Mouse (Mus musculus): Measurements from ENCODE around the gene Cryl1. TPM values are rescaled to one million over a fixed set of nuclear protein-coding genes. Genes with fewer than 3 reads are reported as not detected.

The Cryl1 gene
- total RNA-seq, 2 experiments from 2014 or later, result 5.0 to 5.4 TPM

DNA sequence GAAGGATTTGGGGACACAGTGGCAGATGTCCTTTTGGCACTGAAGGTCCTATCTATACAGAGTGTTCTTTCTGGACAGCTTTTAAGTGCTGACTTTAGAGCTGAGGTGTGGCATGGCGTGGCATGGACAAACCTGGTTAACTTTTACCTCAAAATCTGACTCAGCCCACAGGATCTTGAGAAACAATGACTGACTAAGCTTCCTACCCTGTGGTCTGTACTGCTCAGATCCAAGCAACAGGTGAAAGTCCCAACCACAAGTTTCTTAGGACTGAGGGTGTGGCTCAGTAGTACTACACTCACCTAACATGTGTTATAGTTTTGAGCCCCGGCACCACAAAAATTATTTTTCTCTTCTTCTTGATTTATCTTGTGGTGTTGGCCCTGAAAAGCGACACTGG, 130.0 kb downstream of the Cryl1 start:
- intact Hi-C loops (cut with DNase I), result no loop called here
- DNase-seq, result no peak

DNA sequence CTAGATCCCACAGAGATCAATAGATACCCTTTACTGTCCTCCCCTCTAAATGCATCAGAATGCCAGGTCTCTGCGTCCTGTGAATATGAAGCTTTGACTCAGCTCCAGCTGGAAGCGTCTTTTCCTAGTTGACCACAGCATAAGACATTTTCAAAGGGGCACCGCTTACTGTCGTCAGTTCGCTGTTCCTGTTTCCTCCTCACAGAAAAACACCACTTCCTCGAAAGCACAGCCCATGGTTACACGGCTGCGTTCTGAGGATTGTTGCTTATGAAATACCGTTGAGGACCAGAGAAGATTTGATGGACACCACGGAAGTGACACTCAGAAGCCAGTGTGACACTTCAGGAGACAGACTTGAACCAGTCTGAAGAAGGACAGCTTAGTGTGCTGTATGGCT, 134.4 kb downstream of the Cryl1 start:
- intact Hi-C loops (cut with DNase I), result no loop called here
- DNase-seq, result no peak

DNA sequence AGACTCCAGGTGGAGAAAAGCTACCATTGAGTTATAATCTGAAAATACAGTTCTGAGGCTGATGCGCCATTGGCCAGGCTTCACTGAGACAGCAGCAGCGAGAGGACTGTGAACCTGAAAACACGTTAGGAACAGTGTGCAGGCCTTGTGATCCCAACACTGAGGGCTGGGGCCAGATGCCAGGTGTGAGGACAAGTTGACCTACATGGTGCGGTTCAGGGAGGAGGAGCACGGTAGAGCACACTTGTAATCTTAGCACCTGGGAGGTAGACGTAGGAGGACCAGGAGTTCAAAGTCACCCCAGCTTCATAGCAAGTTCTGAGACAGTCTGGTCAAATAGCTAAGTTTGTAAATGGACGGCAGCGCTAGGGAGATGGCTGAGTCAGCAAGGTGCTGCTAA, 139.0 kb downstream of the Cryl1 start:
- no peak for DNase-seq
- intact Hi-C loops (cut with DNase I), result no loop called here

DNA sequence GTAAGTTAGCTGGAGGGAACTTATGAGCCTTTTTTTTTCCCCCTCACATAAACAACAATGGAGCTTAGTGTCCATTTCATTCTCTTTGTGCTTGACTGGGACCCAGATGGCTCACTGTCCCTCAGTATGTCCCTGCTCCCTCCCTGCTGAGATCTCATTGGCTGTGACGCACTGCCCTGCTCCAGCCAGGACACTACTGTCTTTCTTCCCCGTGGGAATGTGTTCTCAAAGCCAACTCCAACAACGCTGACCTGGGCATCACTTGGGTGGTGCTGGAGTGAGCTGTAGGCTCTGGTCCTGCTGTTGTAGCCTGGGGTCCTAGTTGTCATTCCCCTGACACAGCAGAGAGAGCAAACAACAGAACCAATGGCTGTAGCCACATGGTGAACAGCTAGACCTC, 149.7 kb downstream of the Cryl1 start:
- intact Hi-C loops (cut with DNase I), result no loop called here
- DNase-seq, result no peak

DNA sequence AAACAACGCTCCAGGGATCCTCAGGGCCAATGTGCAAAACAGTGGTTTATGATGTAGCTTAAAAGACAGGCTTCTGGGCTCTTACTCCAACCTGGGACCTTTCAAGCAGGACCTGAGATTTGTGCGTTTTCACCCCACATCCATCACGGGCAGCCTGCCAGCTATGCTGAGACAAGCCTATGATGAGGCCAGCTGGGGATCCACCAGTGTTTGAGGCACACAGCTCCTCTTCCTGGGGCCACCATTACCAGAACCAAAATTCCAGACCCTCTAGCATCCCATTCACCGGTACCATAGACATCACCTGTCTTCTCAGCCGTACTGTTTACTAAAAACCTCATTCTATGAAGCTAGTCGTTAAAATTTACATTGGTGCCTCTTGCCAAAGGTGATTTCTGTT, 151.8 kb downstream of the Cryl1 start:
- DNase-seq, result no peak
- intact Hi-C loops (cut with DNase I), result no loop called here

DNA sequence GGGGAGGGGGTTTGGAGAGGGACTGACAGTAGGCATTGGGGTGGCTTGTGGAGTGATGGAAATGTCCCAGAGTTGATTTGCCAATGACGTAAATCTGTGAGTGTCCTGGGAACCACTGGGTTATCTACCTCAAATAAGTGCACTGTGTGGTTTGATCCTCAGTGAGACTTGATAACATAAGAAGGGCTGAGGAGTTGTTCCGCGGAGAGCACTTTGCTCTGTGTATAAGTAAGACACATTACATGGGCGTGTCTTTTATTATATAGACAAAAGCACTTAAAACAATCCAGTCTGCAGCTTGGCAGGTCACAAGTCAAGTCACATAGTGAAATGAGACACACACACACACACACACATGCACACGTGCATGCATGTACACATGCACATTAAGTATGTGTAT, 155.4 kb downstream of the Cryl1 start:
- intact Hi-C loops (cut with DNase I), result no loop called here
- DNase-seq, result no peak

DNA sequence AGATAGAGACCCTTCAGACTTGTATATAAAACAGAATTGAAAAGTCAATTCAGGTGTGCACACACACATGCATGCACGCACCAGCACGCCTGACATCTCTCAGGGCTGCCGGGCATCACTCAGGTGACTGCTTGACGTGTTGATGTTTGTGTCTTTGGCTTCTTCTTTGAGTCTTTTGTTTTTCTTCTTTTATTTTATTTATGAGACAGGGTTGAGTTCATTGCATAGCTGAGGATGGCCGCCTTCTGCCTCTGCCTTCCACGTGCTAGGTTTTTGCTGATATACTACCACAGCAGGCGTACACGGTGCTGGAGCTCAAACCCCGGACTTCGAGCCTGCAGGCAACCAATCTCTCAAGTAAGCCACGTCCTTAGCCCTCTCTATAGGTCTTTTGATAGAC, 163.1 kb downstream of the Cryl1 start:
- intact Hi-C loops (cut with DNase I), result no loop called here
- no peak for DNase-seq

DNA sequence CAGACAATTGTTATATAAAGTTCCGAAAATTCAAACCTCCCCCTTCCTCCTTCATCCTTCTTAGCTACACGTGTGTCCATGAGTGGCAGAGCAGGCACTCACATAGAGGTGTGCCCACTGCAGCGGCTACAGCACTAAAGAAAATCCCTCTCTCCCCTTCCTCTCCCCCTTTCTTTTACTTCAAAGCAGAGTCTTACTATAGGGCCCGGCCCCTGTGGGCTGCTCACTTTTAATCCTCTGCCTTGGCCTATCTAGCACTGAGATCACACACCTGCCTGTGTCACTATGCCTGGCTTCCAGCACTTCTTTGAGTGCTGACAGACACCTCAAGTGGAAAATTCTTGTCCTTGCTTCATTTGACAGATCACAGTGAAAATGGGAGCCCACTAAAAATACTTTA, 163.6 kb downstream of the Cryl1 start:
- DNase-seq, result no peak
- intact Hi-C loops (cut with DNase I), result no loop called here

DNA sequence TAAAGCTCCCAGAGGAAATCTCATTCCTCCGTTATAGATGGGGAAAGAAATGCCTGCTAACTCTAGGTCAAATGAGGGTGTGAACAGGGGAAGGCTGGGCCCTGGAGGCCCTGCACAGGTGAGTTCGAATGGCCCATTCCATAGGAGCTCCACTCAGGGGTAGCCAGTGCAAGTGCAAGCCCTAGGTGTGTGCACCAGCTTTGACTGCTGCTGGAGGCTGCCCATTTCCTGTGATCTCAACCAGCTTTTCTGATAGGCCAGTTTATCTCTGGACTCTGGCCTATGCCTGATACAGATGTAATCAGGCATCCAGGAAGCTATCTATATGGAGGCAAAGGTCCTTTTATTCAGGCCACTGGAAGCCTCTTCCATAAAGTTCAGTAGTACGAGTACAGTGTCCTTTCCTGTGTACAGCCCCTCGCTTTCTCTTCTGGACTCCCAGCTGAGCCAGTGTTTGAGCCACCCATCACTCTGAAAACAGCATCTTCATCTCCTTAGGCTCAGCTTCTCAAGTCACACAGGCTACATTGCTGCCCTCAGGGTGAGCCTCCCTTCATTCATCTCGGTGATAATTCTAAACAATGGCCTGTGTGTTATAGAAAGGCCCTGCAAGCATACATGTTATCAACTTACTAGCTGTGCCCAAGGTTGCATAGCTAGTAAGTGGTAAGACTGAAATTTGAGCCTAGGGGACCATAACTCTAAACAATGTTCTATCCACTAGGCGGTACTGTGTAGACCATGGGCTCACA, 167.9 kb downstream of the Cryl1 start:
- no peak for DNase-seq
- intact Hi-C loops (cut with DNase I), result no loop called here

Other genes with a start within 250 kb of the Cryl1 start
- gene Ift88, start 25.5 kb upstream of the Cryl1 start, total RNA-seq (2021), result 1 to 10 TPM; 2.9 to 4.7 TPM
- 1 to 10 TPM; 1.5 to 2.1 TPM for gene Il17d, start 126.2 kb upstream of the Cryl1 start, total RNA-seq (2021)
- gene Eef1akmt1, start 173.1 kb upstream of the Cryl1 start, total RNA-seq (2021), result 10 to 100 TPM; 23.7 to 29.9 TPM

Data from gastrocnemius, postnatal 36 days (tissue).